Mouse (Mus musculus): ENCODE measurements around the gene Fryl.

Fryl gene

DNA sequence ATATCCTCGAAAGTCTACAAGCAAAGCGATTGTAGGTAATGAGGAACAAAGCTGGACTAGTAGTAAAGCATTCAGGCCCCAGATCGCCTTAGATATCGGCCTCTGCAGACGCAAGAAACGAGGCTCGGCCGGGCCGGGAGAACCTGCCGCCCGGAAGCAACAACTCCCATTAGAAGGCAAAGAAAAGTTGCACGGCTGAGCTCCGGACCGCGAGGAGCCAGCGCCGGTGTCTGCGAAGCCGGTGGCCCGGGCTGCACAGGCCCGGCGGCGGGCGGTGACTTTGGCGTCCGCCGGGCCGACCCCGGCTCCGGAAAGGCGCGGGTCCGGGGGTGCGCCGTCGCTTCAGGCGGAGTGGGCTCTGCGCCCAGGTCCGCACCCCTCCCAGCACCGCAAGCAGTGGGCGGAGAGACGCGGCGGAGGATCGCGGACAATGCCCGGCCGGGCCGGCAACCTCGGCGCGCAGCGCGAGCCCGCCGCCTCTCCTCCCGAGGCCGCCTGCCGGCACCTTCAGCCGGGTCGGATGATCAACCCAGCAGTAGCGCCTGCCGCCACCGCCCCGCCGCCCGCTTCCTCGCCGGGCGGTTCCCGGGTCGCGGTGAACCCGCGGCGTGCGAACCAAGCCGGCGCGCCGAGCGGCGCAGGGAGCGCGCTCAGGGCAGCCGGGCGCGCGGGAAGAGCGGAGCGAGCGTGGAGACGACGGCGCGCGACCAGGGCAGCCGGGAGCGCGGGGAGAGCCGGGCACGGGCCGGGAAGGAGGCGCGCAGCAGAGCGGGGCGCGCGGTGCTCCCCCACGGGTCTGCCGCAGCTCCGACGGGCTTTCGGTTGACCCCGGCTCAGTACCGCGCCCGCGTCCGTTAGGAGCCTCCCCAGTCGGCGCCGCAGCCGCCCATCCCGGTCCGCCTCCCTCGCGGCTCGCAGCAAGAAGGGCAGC, 833 bp downstream of the Fryl start:
- peak; percentile 59 for DNase-seq

DNA sequence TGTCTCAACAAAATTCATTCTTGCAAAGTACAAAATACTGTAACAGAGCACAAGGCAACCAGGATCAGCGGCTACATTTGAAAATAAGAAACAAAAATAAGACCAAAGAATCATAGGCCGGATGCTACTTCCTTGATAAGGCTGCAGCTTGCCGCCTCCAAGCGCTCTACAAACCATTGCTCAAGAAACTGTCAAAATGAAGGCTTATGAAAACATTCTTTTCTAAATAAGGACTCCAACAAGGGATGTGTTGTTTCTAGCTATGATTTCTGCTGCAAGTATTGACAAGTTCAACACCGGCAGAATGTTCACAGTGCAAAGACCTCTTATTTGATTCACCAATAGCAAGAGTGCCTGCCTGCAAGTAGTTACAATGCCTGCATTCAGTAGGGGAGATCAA, 1.8 kb downstream of the Fryl start:
- DNase-seq = peak; percentile 50

DNA sequence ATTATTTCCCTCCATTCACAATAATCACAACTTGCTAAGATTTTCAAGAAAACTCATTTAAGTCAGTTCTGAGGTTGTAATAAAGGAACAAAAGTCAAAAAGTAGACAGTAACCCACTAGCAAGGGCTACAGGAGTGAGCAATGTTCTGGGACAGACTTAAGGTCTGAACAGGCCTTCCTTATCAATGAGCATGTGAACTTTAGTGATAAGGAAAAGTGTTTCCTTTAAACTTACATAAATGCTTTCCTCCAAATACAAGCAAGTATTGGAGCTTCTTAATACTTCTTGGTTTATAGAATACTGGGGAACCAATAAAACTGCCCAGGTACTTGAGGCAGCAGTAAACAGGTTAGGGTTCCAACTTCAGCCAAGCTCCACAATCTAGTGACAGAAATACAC, 3.7 kb downstream of the Fryl start:
- DNase-seq = no peak

DNA sequence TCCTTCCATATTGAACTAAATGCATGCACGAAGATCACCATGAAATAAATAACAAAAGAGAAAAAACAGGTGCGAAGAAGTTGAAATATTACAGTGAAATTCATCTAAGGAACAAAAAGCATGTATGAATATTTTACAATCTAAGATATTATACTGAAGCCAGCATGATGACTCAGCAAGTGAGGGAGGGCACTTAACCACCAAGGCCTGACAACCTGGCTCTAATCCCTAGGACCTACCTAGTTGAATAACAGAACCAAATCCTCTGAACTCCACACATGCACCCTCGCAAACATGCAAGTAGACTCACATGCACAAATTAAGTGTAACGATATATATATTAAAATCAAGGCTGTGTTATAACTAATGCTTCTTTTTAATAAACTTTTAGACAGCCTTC, 7.1 kb downstream of the Fryl start:
- DNase-seq = no peak

DNA sequence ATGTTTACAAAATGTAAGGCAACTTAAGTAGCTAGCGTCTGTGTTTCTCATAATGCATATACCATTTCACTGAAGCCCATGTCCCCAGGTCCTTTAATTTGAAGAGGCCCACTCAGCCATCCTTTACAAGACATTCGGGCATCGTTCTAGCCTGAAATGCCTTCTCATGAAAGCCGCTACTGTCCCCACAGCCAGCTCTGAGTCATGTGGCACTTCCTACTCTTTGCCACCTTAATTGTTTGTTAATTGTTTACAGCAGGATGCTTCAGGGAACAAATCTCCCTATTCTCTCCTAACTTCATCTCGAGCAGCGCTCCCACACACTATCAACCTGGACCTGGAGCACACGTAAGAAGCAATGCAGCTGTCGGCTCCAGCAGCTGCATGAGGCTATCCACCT, 8.2 kb downstream of the Fryl start:
- no peak for DNase-seq

DNA sequence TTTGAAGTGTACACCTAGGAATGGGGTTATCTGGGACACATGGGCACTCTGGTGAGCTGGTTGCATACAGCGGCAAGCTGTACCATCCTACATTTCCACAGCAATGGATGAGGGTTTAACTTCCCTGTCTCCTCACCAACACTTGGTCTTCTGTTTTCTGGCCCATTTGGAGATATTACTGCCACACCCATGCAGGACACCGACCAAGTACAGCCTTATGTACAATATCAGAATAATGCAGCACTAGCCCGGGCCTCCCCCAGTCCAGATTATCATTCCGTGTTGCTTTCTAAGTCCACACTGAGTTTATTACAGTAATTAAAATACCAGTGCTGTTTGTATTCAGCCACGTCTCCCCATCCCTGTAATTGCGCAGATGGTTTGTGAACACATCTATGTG, 10.0 kb downstream of the Fryl start:
- DNase-seq = no peak

DNA sequence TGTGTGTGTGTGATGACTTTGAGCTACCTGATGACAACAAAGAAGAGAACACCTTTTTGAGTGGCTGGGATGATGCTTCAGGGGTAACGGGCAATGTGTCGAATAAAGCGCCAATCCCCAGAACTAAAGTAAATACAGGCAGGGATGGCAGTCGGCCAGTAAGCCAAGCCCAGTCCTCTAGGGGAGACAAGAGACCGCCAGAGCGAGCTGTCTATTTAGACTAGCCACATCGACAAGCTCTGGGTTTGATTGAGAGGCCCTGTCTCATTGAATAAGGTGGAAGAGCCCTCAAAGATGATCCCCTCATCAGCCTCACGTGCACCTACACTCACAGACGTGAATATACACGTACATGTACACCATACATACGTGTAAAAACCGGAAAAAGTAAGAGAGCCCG, 12.0 kb downstream of the Fryl start:
- no peak for DNase-seq

DNA sequence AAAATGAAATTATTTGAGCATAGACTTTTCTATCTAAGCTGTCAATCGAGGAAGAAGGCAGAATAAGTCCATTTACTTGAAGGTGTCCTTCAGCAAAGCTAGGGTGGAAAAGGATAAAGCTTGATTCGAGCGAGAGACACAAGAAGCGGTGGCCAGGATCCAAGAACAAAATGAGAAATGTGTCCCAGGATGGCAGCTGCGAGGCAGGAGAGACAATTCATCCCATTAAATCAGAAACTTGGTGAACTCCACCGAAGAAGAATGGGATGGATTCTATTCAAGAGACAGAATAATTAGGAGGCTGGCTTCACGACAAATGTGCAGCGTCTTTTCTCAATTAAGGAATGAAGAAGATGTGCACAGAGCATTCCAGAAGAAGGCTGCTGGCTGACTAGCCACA, 14.5 kb downstream of the Fryl start:
- no peak for DNase-seq

DNA sequence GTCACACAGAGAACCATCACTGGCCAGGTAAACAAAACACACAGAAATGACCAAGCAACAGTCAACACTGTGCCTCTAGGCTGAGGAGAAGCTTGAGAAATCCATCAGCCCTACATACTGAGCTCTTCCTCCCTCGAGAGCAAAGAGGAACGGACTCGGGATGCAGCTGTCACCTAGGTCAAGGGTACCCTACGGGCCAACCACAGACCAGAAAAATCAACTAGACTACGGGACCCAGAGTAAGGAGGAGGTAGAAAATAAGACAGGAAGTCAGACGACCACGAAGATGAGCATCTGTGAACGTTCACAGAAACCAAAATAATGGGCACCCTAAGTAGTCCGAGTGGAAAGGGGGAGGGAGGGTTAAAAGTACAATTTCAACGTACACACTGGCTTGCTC, 15.1 kb downstream of the Fryl start:
- peak; percentile 46 for DNase-seq

DNA sequence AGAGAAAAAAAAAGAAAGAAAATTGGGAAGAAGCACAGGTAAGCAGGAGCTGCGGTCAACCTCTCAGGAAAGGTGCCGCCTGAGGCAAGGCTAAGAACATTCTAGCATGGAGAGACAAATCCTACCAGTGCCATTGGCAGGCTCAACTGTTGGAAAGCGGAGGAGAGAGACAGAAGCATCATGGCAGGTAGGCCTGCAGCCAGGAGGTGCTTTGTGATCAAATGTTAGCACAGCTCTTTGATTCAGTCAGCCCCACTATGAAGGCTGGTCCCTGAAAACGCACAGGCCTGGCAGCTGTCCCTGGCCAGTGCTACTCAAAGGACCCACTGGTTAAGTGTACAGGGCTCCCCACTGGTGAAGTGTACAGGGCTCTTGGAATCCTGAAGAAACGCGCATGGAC, 16.0 kb downstream of the Fryl start:
- DNase-seq = no peak

DNA sequence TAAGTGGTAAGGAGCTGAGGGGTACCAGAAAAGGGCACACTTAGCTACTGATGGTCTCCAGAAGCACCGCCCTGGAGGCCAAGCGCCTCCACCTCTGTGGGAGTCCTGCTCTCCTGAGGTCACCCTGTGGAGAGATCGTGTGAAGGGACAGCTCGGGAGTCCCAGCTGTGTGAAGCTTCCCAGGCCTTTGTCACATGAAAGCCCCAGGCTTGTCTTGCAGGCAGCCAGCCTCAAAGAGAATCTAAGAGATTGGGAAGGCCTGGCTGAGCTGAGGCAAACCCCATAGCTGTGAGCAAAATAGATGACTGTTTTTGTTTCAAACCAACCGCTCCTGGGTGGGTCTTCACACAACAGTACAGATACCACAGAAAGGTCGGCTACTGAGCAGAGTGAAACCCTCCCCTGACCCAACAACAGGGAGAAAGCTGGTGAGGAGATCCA, 19.5 kb downstream of the Fryl start:
- DNase-seq = peak; percentile 26

DNA sequence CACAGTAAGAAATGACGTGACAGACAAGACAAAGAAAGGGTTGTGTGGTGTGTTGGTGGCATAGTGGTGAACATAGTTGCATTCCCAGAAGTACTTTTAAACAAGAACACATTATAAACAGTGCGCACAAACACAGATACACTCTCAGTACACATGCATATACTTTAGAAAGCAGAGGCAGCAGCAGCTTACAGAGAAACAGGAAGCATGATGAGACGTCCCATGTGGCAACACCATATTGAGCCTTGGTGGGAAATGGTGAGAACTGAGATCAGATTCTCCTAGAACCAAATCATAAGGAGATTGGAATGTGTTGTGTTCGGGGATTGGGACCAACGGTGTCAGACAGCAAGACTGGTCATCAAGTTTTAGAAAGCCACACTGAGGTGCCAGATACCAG, 21.2 kb downstream of the Fryl start:
- no peak for DNase-seq

DNA sequence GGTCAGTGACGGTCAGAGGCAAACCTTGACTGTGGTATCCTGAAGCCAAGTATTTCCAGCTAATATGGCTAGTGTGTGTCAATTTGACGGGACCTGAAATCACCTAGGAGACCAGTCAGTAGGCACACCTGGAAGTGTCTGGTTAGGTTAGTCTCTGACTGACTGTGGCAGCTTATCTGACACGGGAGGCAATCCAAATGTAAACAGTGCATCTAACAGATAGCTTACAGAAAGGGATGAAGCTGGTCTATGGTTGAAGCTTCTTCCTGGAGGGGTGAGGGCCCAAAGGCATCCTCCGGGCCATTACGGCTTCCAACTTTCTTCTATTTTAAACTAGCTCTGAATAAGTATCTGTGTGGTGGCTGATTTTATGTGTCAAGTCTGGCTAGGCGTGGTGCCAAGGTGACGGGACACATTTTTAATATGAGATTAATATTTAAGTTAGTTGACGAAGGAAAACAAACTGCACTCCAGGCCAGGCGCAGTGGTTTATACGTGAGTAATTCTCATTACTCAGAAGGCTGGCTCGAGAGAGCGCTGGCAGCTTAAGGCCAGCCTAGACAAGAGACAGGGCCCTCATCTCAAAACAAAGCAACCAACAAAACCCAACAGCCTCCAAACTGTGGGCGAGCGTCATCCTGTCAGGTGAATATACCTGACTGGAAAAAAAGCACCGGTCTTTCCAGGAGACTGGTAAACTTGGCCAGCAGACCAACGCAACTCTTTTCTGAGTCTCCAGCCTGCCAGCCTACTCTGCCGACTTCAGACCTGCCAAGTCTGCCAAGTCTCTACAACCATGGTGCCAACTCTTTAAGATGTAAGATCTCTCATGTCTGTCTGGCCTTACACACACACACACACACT, 23.2 kb downstream of the Fryl start:
- DNase-seq = no peak

DNA sequence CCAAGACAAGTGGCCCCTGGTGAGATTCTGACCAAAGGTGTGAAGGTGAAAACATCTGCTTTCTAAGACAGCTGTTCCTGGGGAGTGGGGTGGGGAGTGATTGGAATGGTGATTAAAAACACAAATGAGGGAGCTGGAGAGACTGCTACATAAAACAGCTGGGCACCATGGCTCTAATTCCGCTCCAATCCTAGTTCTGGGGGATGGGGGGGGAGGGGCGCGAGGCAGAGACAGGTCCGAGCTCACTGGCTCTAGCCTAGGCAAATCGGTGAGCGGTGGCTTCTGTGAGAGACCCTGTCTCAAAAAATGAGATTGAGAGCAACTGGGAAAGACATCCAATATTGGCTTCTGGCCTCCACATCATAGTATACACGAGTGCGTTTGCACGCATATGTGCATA, 24.2 kb downstream of the Fryl start:
- no peak for DNase-seq

DNA sequence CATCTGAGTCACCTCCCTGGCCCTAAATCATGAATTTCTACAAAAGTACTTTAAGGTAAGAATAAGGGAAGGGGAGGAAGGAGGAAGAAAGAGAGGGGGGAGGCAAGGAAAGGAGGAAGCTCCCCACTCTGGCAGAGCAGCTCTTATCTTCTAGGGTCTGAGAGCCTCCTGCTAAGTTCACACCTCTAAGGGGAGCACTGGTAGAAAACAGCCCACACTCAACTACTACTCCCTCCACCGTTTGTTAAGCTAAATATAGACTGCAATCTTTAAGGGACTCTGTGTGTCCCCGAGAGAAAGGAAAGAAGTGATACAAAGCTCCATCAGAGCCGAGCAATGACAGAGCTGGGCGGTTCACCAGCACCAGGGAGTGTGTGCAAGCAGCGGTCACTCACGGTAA, 24.6 kb downstream of the Fryl start:
- DNase-seq = no peak

DNA sequence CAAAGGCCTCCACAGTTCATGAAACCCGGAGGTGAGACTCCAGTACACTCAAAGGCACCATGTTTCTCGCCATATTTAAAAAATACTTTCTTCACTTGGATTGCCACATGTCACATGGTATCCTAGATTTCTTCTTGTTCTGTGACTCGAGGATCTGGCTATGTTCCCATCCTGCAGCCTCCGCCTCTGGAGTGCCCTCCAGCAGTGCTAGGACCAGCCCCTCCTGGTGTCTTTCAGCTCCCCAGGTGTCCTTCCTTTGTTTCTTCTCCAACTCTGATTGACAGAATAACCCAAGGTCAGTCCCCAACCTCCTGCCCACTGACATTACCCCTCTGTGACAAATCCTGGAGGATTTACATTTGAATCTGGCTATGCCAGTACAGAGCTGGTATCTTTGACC, 26.2 kb downstream of the Fryl start:
- DNase-seq = no peak

DNA sequence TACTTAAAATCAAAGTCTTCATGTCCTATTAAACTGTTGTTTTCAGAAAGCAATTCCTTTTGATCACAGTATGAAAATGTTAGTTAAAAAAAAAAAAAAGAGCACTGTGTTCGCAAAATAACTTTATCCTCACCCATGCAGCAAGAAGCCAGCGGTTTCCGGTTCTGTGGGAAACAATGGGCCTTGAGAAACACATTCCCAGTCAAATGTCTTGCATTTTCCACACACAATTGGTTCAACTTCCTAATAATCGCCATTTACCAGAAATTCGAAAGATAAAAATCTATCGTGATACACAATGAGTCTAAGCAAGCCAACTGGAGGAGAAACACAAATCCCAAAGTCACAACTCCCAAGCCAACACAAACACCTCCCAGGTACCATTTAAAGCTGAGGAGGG, 27.0 kb downstream of the Fryl start:
- no peak for DNase-seq

DNA sequence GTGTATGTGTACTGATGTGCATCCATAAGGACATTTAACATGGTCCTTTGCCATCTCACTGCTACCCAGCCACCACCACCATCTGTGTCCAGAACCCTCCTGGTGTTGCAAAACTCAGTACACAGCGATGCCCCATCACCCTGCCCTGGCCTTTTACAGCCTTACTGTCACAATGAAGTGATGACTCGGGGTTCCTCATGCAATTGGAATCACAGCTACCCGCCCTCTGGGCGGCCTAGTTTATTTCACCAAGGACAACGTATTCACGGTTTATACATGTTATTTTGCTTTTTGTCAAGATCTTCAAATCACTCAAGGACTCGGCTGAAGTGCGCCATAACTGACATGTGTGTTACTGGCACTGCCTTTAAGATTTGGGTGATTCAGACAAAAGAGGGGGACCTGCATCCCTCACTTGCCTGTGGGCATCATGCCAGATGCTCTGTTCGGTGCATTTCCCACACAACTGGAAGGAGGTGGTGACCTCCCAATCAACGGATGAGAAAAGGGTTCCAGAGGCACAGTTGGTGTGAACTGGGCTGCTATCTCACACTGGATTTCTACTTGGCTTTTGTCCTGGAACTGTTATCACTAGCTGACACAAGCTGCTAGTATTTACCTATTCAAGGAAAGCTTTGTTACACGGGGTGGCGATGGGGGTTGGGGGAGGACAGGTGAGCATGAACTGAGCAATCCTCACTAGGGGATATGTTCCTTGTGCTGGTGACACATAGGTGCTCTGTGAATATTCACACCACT, 27.9 kb downstream of the Fryl start:
- no peak for DNase-seq

DNA sequence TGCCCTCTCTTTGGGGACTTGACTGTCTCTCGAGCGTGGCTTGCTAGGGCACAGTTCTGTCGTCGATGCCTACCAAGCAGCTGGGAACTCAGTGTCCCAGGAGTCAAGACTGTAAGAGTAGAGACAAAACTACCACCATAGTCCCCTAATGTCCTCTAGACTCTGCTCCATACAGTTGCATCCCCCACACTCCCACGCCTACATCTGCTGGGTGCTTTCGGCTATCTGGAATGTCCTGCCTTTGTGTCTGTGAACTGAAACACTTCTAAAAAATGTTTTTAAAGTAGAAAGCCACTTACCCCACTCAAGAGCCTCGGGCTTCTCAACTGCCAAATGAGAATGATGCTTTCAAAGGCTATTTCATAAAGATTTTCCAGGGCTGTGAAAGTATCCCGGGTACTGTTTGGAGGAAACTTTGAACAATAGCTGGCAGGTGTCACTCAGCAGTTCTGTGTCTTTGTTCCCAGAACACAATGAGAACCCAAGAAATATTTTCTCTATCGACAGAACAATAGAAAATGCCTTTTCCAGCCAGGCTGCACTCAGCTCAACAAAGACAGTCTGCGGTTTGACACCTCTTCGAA, 28.8 kb downstream of the Fryl start:
- DNase-seq = no peak

DNA sequence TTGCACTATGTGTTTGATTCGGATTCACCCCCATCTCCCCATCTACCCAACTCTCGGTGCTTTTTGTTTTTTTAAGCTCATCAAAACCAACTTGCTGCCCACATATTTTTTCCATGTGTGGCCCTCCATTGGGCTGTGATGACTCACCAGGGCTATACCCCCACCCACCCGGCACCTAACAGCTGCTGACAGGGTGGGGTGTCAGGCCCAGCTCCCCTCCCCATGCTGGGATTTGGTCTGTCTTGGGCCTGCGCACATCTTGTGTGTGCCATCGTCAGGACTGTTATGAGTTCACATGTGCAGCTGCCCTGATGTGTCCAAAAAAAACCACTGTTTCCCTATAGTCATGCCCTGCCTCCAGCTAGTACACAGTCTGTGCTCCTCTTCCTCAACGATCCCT, 33.4 kb downstream of the Fryl start:
- DNase-seq = no peak

DNA sequence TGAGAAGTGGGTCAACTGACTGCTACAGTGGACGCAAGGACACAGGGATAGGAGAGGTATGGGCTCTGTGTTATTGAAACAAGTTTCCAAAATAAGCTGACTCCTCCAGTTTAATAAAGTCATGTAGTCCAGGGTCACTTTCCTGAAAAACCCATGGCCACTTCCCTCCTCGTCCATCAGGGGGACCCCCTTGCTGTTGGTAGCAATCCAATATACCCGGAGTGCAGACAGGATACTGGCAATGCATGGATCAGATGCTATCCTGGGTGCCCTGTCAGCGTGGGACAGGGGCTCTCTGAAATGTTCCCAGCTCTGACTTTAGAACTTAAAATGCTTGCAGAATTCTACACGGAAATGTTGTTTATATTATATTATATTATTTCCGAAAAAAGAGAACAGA, 34.0 kb downstream of the Fryl start:
- no peak for DNase-seq

DNA sequence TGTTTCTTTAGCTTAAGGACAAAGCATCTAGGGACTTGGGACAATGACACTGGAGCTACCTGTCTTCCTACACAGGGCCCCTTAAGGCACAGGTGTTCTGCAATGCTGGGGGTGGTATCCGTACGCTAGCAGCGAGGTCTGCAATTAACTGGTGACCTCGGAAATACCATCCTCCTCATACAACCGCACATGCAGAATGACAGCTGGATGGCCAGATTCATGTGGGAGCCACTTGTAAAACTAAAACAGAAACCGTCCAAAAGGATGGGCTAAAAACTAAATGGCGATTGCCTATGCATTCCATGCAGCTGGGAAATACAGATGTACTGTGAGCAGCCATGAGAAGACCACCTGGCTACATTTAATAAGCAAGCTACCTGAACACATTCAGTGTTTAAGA, 34.6 kb downstream of the Fryl start:
- no peak for DNase-seq

DNA sequence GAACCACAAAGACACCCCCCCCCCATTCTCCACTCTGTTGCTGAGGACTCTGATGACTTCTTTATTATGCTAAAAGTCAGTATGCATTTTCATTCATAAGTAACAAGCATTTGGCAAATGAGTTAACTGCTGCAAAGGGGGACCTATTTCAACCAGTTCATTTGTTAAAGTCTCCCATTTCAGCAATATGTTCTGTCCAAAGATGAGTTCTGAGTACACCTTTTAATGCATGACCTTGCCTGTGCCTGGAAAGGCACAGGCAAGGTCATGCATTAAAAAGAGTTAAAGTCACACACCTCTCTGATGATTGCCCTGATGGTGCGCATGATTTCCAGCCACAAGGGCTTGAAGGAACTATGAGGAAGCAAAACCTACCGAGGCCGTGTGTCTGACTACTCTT, 36.7 kb downstream of the Fryl start:
- no peak for DNase-seq

All from thymus, postnatal 25 days (tissue).